Mouse (Mus musculus) heart, embryonic 13.5 days (tissue): ENCODE data around the gene Mgmt. TPM values are rescaled to one million over a fixed set of nuclear protein-coding genes. Genes with fewer than 3 reads are reported as not detected.

ENCODE experiments used
- ATAC-seq: fragments of 200-750 bp; cut with Nextera tagmentation; 2 replicates; pipeline ENCODE4 v1.8.0; 2017; ENCODE audit warnings: moderate TSS enrichment; ENCODE audit not compliant: insufficient number of reproducible peaks, low FRiP score, low TSS enrichment; ENCODE audit errors: extremely low read depth
- H3K27ac ChIP-seq: fragments of 300-500 bp; sonication (generic); replicated peaks from 2 replicates; pipeline ENCODE4 v1.5.1; 2015; ENCODE audit warnings: moderate library complexity, mild to moderate bottlenecking, inconsistent platforms
- H3K27me3 ChIP-seq: fragments of 300-500 bp; sonication (generic); replicated peaks from 2 replicates; pipeline ENCODE4 v1.6.1; 2015; ENCODE audit warnings: mild to moderate bottlenecking, inconsistent platforms
- H3K36me3 ChIP-seq: fragments of 300-500 bp; sonication (generic); 2 replicates; pipeline ENCODE4 v1.6.1; 2015; ENCODE audit warnings: mild to moderate bottlenecking, inconsistent platforms
- H3K4me1 ChIP-seq: fragments of 300-500 bp; sonication (generic); 2 replicates; pipeline ENCODE4 v1.6.1; 2015; ENCODE audit warnings: inconsistent platforms
- H3K4me2 ChIP-seq: fragments of 300-500 bp; sonication (generic); 2 replicates; pipeline ENCODE4 v1.6.1; 2015; ENCODE audit warnings: inconsistent platforms, mild to moderate bottlenecking, moderate library complexity
- H3K4me3 ChIP-seq: fragments of 300-500 bp; sonication (generic); 2 replicates; pipeline ENCODE4 v1.5.1; 2015; ENCODE audit warnings: moderate library complexity, mild to moderate bottlenecking, inconsistent platforms
- H3K9ac ChIP-seq: fragments of 300-500 bp; sonication (generic); 2 replicates; pipeline ENCODE4 v1.6.1; 2015; ENCODE audit warnings: inconsistent platforms, mild to moderate bottlenecking, moderate library complexity
- H3K9me3 ChIP-seq: fragments of 300-500 bp; sonication (generic); 2 replicates; pipeline ENCODE4 v1.6.1; 2016; ENCODE audit warnings: inconsistent platforms
- WGBS: fragments of 180-500 bp; shearing (Covaris S2); methylation state at CpG from one replicate; pipeline ENCODE4 v1.1.7; 2015; ENCODE audit warnings: mixed read lengths; 5-methylcytosine and 5-hydroxymethylcytosine counted together
- polyA plus RNA-seq: library from polyadenylated mRNA; unstranded; fragments of >200 nt; fragmentation: Nextera tagmentation; extraction: Ambion mirVana; gene quantifications from 2 replicates; pipeline ENCODE4 v1.2.1, GENCODE M21; 2015

Gene Mgmt
- polyA plus RNA-seq, 1 experiment from 2014 or later, result 3.9 TPM

DNA sequence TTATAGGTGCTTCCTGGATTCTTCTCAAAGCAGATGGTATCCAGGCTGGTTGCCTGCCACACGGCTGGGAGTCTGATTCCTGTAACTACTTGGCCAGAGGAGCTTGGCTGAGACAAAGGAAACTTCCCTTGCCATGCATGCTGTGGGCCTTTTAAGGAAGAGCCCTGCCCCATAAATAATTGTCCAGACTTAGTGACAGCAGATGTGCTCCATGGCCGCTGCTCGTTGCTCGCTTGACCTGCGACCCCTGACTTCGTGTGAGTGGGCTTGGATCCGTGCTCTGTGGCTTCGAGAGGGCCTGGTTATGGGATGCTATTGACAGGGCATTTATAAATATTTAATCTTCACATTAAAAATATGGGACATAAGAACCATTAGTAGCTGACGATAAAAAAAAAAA lies 277.9 kb downstream of the Mgmt start:
- H3K27ac ChIP-seq, result no peak overlapping the region
- H3K36me3 ChIP-seq, result no peaks in the 10 kb centered on the region
- no peak overlapping the region for H3K4me2 ChIP-seq
- no peak overlapping the region for H3K4me3 ChIP-seq
- H3K27me3 ChIP-seq, result peaks cover 9% of the 10 kb centered on the region; the same call in 1 of the 2 replicates
- ATAC-seq, result no peak
- H3K9ac ChIP-seq, result no peak overlapping the region
- peaks cover 5% of the 10 kb centered on the region for H3K9me3 ChIP-seq
- 69% methylated on average over 9 of the region's 9 CpGs for WGBS
- no peaks in the 10 kb centered on the region for H3K4me1 ChIP-seq
